Mouse (Mus musculus): ENCODE results near the gene Bfsp2.

- TF ChIP-seq CTCF (IDR thresholded peaks at IDR 0.05; ENCODE audit: insufficient read depth, low read depth, low read length) (no peak), POLR2A (IDR thresholded peaks at IDR 0.05; ENCODE audit: insufficient read depth, low read depth, low read length) (no peak)
Observed at GRCm38 (mm10) chr9:103504646-103505045, 24.4 kb upstream of the Bfsp2 start.
